Mouse (Mus musculus) brain, adult 2 months (tissue): ENCODE data around the gene Phf21b.
A peak's percentile ranks its signal among the peaks of the same experiment; 100 is the strongest.
"Not testable (repeated sequence)": the region's sequence is repeated elsewhere in the genome, so short reads cannot be mapped to it uniquely, and the experiment has no call there.

Source experiments
- DNase-seq: peaks from one replicate; pipeline ENCODE4 v3.0.0; 2011; ENCODE audit warnings: low read depth, low spot score

Phf21b gene

DNA sequence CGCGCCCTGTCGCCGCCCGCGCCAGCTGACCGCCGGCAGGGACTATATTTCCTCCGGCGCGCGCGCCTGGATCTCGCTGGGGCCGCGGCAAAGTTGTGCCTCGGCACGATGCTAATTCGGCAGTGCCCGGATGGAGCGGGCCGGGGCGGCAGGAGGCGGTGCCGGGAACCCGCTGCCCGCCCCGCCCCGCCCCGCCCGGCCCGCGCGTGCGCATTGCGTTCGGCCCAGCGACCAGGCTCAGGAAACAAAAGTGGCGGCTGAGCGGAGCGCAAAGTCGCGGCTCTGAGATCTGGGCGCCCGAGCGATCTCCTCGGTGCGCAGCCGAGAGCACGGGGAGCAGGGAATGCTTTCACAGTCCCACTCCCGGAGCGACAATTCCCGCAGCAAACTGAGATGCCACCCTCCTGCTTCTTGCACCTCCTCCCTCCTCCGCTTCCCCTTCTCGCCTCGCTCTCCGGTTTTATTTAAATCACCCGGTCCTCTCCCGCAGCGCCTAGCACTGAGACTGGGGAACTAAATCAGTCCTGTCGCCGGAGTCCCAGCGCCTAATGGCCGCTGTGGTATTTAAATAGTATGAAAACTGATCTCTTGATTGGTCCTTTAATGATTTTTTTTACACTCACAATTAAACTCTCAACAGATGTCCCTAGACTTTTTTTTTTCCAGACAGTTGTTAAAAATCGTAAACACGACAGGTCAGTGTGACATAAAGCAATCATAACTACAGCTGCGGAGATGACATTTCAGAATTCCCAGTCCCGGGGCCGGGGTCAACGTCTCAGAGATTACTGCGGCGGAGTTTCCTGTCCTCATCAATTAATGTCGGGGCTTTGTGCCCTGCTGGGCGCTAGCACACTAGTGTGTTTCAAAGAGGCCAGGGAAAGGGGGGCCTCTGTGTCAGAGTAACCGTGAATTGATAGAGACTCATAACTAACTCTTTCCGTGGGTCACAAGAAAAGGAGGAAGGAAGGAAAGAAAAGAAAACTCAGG, at the start of gene Phf21b:
TSS of gene Phf21b (minus strand) at position 44 of the 990 bp plus-strand sequence.
- DNase-seq: peak; percentile 95

DNA sequence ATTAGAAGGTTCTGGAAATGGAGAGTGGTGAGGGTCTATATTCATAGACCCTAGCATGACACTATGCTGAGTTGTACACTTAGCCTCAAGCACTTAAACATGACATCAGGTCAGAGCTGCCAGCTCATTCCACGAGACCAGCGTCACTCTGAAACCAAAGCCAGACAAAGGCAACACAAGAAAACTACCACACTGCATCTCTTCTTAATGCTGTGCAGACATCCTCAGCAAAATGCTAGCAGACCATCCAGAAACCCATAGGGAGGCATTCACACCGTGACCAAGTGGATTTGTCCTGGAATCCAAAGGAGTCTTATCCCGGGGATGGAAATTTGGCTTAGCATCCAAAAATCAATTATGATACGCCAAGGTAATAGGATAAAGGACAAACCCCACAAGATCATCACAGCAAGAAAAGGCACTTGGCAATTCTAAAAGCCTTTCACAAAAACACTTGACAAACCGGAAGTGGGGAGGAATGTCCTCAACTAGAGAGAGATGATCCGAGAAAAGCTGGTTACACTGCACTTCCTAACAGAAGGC, 48.1 kb upstream of the Phf21b start:
- no peak for DNase-seq

DNA sequence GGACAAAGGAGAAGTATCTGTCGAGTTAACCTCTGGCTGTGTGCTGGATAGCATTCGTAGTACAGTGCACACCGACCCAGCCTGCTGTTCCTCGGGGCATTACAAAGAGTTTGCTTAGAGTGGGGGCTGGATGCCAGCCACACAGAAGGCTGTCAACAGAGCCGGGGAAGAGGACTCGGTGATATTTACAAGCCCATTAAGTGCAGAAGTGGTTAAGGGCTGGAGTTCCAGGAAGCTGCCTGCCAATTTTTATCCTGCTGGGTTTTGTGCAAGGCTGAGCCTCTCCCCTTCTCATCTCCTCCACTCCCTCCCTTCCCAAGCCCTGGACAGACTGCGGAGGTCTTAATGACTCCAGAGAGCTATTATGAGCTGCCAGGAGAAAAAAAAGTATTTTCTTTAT, 42.2 kb upstream of the Phf21b start:
- DNase-seq: peak; percentile 13

DNA sequence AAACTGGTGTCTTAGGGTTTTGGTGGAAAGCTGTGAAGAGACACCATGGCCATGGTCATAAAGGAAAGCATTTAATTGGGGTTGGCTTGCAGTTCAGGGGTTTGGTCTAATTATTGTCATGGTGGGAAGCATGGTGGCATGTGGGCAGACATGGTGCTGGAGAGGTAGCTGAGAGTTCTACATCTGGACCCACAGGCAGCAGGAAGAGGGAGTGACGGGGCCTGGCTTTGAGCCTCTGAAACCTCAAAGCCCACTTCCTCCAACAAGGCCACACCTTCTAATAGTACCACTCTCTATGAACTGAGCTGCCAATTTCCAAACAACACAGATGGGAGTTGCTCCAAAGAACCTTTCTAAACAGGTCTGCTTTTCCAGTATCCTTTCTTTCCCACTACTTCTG, 40.8 kb upstream of the Phf21b start:
- no peak for DNase-seq

GRCm38 (mm10) chr15:84896216-84896615, 40.4 kb upstream of the Phf21b start:
- DNase-seq: not testable (repeated sequence)

DNA sequence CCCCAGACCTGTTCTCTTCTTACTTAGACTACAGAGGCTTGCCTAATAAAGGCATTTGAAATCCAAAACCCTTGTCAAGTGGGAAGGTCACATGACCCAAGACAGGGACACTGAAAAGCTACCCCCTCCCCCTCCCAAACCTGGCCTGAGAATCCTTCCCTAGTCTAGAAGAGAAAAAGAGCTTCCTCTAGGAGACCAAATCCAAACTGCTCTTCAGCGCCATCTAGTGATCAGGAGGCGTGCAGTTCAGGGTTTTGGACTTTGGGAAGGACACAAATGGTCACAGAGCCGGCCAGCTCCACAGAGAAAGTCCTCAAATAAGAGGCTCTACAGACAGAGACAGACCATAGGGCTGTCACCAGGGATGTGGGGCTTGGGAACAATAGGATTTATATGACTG, 35.8 kb upstream of the Phf21b start:
- peak; percentile 88 for DNase-seq

- no peak for DNase-seq
Observed at GRCm38 (mm10) chr15:84891246-84891645, 35.4 kb upstream of the Phf21b start.

DNA sequence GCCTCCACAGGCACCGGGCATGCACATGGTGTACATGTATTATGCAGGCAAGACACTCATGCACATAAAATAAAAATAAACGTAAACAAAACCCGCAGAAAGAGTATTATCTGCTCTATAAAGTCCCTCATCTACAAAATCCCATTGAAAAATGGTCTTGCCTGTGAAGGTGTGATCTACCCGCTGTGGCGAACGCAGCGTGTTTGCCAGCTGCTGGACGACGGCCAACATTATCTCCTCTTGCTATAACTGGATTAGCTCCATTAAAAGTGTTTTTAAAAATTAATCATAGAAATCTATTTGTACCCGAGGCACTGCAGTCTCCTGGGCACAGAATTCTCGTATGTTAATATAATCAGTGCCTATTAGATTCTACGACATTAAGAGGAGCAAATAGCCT, 32.2 kb upstream of the Phf21b start:
- DNase-seq: peak; percentile 29

DNA sequence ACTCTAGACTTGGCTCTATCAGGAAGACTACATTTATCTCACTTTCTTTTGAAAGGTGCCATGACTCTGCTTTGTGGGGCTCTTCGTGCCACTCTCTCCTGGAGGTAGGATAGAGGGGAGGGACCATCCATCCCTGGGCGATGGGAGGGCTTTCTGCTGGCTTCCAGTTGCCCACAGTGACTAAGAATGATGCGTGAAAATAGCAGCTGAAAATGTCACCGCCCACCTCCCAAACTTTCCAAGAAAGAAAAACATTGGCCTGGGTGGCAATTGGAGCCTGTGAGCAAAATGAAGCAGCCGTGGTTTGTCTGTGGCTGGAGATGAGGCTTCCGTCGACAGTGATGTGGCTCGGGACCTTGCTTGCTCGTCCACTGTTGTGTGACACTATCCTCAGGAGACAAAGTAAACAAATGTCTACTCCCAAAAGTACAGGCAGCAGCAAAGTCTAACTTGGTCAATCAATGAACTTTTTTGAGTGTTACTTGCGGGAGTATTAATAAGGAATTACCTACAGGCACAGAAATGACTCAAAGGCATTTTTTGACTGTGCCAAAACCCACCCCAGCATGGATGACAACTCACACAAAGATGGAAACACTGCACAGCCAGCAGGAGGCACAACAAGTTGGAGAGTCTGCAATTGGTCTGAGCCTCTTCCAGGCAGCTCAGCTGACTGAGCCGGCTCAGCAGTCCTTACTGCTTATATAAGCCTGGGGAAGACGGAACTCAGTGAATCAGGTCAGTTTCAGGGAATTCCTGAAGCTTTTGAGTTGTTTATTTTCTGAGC, 21.4 kb upstream of the Phf21b start:
- peak; percentile 85 for DNase-seq

- peak; percentile 80 for DNase-seq
Observed at GRCm38 (mm10) chr15:84873867-84874266, 18.0 kb upstream of the Phf21b start.

DNA sequence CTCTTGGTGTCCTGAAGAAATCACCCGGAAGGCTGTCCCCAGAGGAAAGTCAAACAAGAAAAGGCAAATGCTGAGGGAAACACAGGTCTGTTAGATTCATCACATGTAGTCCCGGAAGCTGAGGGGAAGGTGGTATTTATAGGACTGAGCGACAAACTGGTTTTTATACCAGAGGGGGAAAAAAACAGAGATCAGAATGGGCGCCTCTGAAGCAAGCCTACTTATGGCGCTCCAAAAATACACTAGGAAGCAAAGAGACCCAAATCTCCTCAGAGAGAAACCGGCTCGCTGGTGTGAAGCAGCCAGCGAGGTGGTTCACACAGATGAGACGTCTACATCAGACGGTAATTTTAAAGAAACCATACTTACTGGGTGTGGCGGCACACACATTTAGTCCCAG, 17.2 kb upstream of the Phf21b start:
- peak; percentile 71 for DNase-seq

- DNase-seq: no peak
Observed at GRCm38 (mm10) chr15:84871802-84872201, 16.0 kb upstream of the Phf21b start.

DNA sequence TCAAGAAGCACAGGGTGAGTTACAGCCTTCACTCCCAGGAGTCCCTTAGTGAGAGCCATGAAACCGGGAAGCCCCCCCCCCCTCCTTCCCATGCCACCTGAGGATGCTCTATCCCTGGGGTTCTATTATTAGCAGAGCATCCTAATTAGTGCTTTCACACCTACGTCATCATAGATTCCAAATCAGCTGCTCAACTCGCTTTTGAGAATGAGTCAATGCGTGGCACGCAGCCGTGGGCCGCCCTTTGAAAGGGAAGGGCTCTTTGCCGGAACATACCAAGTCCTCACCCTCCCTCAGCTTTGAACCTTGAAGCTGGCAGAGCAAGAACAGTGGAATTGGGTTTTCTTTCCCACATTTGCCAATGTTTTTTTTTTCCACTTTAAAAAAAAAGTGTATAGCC, 6.1 kb upstream of the Phf21b start:
- peak; percentile 80 for DNase-seq

DNA sequence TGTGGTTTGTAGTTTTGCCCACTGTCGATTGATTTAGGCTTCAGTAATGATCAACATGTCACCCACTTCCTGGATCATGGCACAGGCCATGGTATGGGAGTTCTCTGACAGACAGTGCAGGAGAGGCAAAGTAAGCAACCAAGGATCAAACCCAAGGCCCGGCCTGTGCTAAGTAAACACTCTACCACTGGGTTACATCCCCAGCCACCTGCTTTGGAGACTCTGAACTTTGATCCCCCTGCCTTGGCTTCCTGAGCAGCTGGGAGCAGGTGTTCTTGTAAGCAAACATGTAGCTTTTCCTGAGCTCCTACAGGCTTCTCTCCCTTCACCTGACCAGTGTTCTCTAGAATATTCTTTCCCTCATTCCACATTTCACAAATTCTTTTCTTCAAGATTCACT, 1.8 kb upstream of the Phf21b start:
- DNase-seq: no peak

GRCm38 (mm10) chr15:84854921-84855901, 638 bp downstream of the Phf21b start:
- peak; percentile 64 for DNase-seq

- peak; percentile 61 for DNase-seq
Observed at GRCm38 (mm10) chr15:84854171-84854811, 1.6 kb downstream of the Phf21b start.

- DNase-seq: peak; percentile 79
Observed at GRCm38 (mm10) chr15:84853261-84854137, 2.4 kb downstream of the Phf21b start.

DNA sequence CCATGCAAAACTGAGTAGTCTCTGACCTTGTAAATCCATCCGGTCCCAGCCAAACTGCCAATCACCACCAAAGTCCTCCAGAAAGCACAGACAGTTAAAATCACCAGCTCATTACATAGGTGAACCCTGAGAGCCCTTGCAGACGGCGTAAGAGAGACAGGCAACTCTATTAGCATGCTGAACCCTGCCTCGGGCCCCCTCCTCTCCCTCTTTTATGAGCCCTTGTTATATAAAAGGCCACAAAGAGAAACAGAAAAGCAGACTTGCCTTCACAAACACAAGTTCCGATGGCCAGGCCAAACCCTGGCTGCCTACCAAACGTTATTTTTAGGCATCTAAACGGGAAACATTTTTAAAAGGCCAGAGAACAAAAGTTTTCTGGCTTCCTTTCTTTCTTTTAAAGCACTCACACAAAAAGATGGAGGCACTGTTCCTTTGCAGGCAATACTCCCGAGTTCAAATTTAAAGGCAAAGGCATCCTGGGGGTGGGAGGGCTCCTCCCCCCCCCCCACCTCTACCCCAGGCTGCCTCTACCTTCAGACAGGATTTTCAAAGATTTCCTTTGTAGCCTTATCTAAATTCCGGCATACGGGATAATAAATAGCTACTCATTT, 3.3 kb downstream of the Phf21b start:
- DNase-seq: peak; percentile 59

GRCm38 (mm10) chr15:84850321-84850720, 5.5 kb downstream of the Phf21b start:
- DNase-seq: no peak
